Mouse (Mus musculus) heart, postnatal 36 days (tissue): ENCODE measurements around the gene Gm20708. TPM values are rescaled to one million over a fixed set of nuclear protein-coding genes. Genes with fewer than 3 reads are reported as not detected.
"Not testable (repeated sequence)": the region's sequence is repeated elsewhere in the genome, so short reads cannot be mapped to it uniquely, and the experiment has no call there.

ENCODE experiments used
- DNase-seq, 2 experiments: peaks; one replicate each; pipeline ENCODE4 v3.0.0; 2021 to 2022
- intact Hi-C: fragments of 180-260 bp; cut with DNase I; formaldehyde crosslinking; loops from one replicate; pipeline ENCODE4 v1.15.1; 2025
- total RNA-seq, 2 experiments: library from RNA; stranded (reverse); gene quantifications; 2 replicates each; pipeline ENCODE4 v1.2.3; 2021

Gm20708 gene
- total RNA-seq, 2 experiments from 2014 or later: 1.1 TPM; not detected in 1

GRCm38 (mm10) chr11:117803166-117803688 lies 6.2 kb upstream of the Gm20708 start:
- intact Hi-C loops: no loop called here
- no peak for DNase-seq

- no peak for DNase-seq
- intact Hi-C loops: no loop called here
Observed at GRCm38 (mm10) chr11:117806781-117807180, 2.7 kb upstream of the Gm20708 start.

GRCm38 (mm10) chr11:117810401-117811046 lies 1.1 kb downstream of the Gm20708 start:
- DNase-seq: peak; percentile 84 to 86
- intact Hi-C loops: no loop called here

GRCm38 (mm10) chr11:117813867-117814266 lies 4.4 kb downstream of the Gm20708 start:
- intact Hi-C loops: no loop called here
- no peak for DNase-seq

GRCm38 (mm10) chr11:117814704-117815366 lies 5.4 kb downstream of the Gm20708 start:
- intact Hi-C loops: no loop called here
- DNase-seq: no peak

- DNase-seq, intact Hi-C loops: not testable (repeated sequence)
Observed at GRCm38 (mm10) chr11:117815850-117816249, 6.4 kb downstream of the Gm20708 start.

- intact Hi-C loops: no loop called here
- no peak for DNase-seq
Observed at GRCm38 (mm10) chr11:117816389-117816996, 7.0 kb downstream of the Gm20708 start.

GRCm38 (mm10) chr11:117819095-117819494 lies 9.6 kb downstream of the Gm20708 start:
- intact Hi-C loops: no loop called here
- peak in 1 of 2 experiments; percentile 58 for DNase-seq

- intact Hi-C loops: no loop called here
Observed at GRCm38 (mm10) chr11:117820173-117820572, 10.7 kb downstream of the Gm20708 start.

GRCm38 (mm10) chr11:117821868-117822267 lies 12.4 kb downstream of the Gm20708 start:
- intact Hi-C loops: no loop called here
- no peak for DNase-seq

More at GRCm38 (mm10) chr11:117820173-117820572, 10.7 kb downstream of the Gm20708 start:
- DNase-seq: no peak

GRCm38 (mm10) chr11:117822728-117823241 lies 13.3 kb downstream of the Gm20708 start:
- intact Hi-C loops: no loop called here
- peak in 1 of 2 experiments; percentile 52 for DNase-seq

- DNase-seq: no peak
- intact Hi-C loops: no loop called here
Observed at GRCm38 (mm10) chr11:117823411-117823810, 13.9 kb downstream of the Gm20708 start.

- intact Hi-C loops: loop anchor here (1.0 to 2.0 kb wide), 3 partner anchors 34 to 439 kb away; partner anchors contain the start of genes Tmc6 and Tmc8
- DNase-seq: peak; percentile 85
Observed at GRCm38 (mm10) chr11:117824060-117824969, 14.8 kb downstream of the Gm20708 start.

- DNase-seq: peak; percentile 67 to 68
Observed at GRCm38 (mm10) chr11:117825333-117826101, 16.0 kb downstream of the Gm20708 start, which contains the start of the genes Afmid and Tk1. Gene Afmid (plus strand): TSS chr11:117825924. Gene Tk1 (minus strand): TSS chr11:117826092.

GRCm38 (mm10) chr11:117826164-117826563 lies 16.7 kb downstream of the Gm20708 start:
- intact Hi-C loops: loop anchor here (5.0 kb wide), 1 partner anchor 344 kb away; the partner anchor contains the start of gene Gm11733
- DNase-seq: no peak

More at GRCm38 (mm10) chr11:117825333-117826101, 16.0 kb downstream of the Gm20708 start, which contains the start of the genes Afmid and Tk1:
- intact Hi-C loops: loop anchor here (1.0 to 5.0 kb wide), 3 partner anchors 43 to 343 kb away; partner anchors contain the start of genes Gm11733, Tmc6 and Tmc8

- no peak for DNase-seq
- intact Hi-C loops: loop anchor here (5.0 kb wide), 1 partner anchor 345 kb away; the partner anchor contains the start of gene Gm11733
Observed at GRCm38 (mm10) chr11:117826916-117827315, 17.4 kb downstream of the Gm20708 start.

- no peak for DNase-seq
- intact Hi-C loops: loop anchor here (5.0 kb wide), 1 partner anchor 345 kb away; the partner anchor contains the start of gene Gm11733
Observed at GRCm38 (mm10) chr11:117827386-117827785, 17.9 kb downstream of the Gm20708 start.

- DNase-seq: no peak
- intact Hi-C loops: loop anchor here (5.0 kb wide), 1 partner anchor 346 kb away; the partner anchor contains the start of gene Gm11733
Observed at GRCm38 (mm10) chr11:117828149-117828887, 18.9 kb downstream of the Gm20708 start.
